Mouse (Mus musculus) heart, adult 2 months (tissue): ENCODE results near the gene Sgsm1. TPM values are rescaled to one million over a fixed set of nuclear protein-coding genes. Genes with fewer than 3 reads are reported as not detected.

Source experiments
- DNase-seq, 2 experiments: peaks; one replicate each; pipeline ENCODE4 v3.0.0; 2021
- H3K27ac ChIP-seq: fragments of 200-600 bp; 2 replicates; pipeline ENCODE4 v1.8.1; 2022
- H3K27me3 ChIP-seq: fragments of 200-500 bp; 2 replicates; pipeline ENCODE4 v1.6.1; 2012; ENCODE audit warnings: mild to moderate bottlenecking, low read length, inconsistent platforms, mixed read lengths; ENCODE audit not compliant: control insufficient read depth, insufficient read depth
- H3K36me3 ChIP-seq: fragments of 200-500 bp; 2 replicates; pipeline ENCODE4 v1.6.1; 2012; ENCODE audit warnings: low read length, inconsistent platforms; ENCODE audit not compliant: control insufficient read depth, insufficient read depth
- H3K4me1 ChIP-seq: fragments of 200-500 bp; 2 replicates; pipeline ENCODE4 v1.6.1; 2011; ENCODE audit warnings: low read length; ENCODE audit not compliant: control insufficient read depth, insufficient read depth
- H3K4me3 ChIP-seq: fragments of 200-600 bp; 2 replicates; pipeline ENCODE4 v1.8.1; 2022
- H3K79me2 ChIP-seq: fragments of 200-500 bp; replicated peaks from 2 replicates; pipeline ENCODE4 v1.6.1; 2012; ENCODE audit warnings: mild to moderate bottlenecking, inconsistent platforms, low read length, moderate library complexity, mixed read lengths; ENCODE audit not compliant: control insufficient read depth, insufficient read depth
- H3K9ac ChIP-seq: fragments of 200-500 bp; 2 replicates; pipeline ENCODE4 v1.6.1; 2012; ENCODE audit warnings: low read depth, mild to moderate bottlenecking, control low read depth, inconsistent platforms, low read length, mixed read lengths
- CTCF ChIP-seq: fragments of 200-600 bp; IDR thresholded peaks from 2 replicates; pipeline ENCODE4 v1.8.1; 2022; ENCODE audit warnings: antibody characterized with exemption, mild to moderate bottlenecking, moderate library complexity
- EP300 ChIP-seq: fragments of 200-500 bp; IDR thresholded peaks from 2 replicates; pipeline ENCODE4 v1.6.1; 2011; ENCODE audit warnings: low read depth, low read length, control low read depth; ENCODE audit not compliant: insufficient read depth
- POLR2A ChIP-seq: fragments of 200-500 bp; IDR thresholded peaks from 2 replicates; pipeline ENCODE4 v1.6.1; 2011; ENCODE audit warnings: mild to moderate bottlenecking, low read depth, low read length, control low read depth; ENCODE audit not compliant: insufficient read depth
- WGBS: fragments of 180-500 bp; shearing (Covaris S2); methylation state at CpG from one replicate; pipeline ENCODE4 v1.1.7; 2018; 5-methylcytosine and 5-hydroxymethylcytosine counted together
- intact Hi-C: fragments of 180-260 bp; cut with DNase I; formaldehyde crosslinking; loops from one replicate; pipeline ENCODE4 v1.15.1; 2025
- polyA plus RNA-seq: library from polyadenylated mRNA; depleted of rRNA; stranded (reverse); fragments of >200 nt; gene quantifications from 2 replicates; pipeline ENCODE4 v1.2.3, GENCODE M21; 2012
- total RNA-seq, 2 experiments: library from RNA; stranded (reverse); gene quantifications; 2 replicates each; pipeline ENCODE4 v1.2.3; 2021

Gene Sgsm1
- total and polyA plus RNA-seq, 3 experiments: 0.43 to 1.2 (median 0.52) TPM

GRCm38 (mm10) chr5:113345781-113346180 lies 35.2 kb upstream of the Sgsm1 start:
- H3K9ac ChIP-seq: no peak overlapping the region
- no peak overlapping the region for H3K4me3 ChIP-seq
- H3K4me1 ChIP-seq: no peaks in the 10 kb centered on the region
- 18% methylated on average over 11 of the region's 11 CpGs for WGBS
- TF ChIP-seq POLR2A (no peak), EP300 (no peak), CTCF (no peak)
- no peak for DNase-seq
- intact Hi-C loops: no loop called here
- no peak overlapping the region for H3K27ac ChIP-seq
- no peaks in the 10 kb centered on the region for H3K36me3 ChIP-seq
- no peaks in the 10 kb centered on the region for H3K79me2 ChIP-seq
- H3K27me3 ChIP-seq: peaks cover 6% of the 10 kb centered on the region

GRCm38 (mm10) chr5:113344635-113345386 lies 34.2 kb upstream of the Sgsm1 start:
- intact Hi-C loops: no loop called here
- TF ChIP-seq CTCF: no peak
- TF ChIP-seq EP300: no peak
- no peak for TF ChIP-seq POLR2A
- Histone ChIP-seq H3K79me2 (no peaks in the 10 kb centered on the region), H3K9ac (no peak overlapping the region), H3K36me3 (no peaks in the 10 kb centered on the region), H3K27ac (no peak overlapping the region), H3K4me3 (no peak overlapping the region), H3K4me1 (no peaks in the 10 kb centered on the region), H3K27me3 (peaks cover 6% of the 10 kb centered on the region)
- DNase-seq: no peak
- WGBS: 29% methylated on average over 16 of the region's 16 CpGs

DNA sequence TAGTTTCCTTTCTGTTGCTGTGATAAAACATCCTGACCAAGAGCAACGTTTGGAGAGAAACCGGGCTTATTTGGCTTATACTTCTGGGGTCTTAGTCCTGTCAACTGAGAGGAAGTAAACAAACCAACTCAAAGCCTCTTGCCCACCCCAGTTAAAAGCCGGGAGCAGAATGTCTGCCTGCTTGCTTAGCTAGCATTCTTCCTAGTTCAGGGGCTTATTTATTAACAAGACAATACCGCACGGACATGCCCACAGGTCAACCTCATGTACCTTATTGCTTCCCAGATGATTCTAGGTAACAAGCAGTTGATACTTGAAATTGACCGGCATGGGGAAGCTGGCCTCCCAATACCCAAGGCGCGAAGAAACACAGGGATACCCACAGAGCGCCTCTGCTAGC lies 25.7 kb upstream of the Sgsm1 start:
- H3K9ac ChIP-seq: no peak overlapping the region
- DNase-seq: no peak
- TF ChIP-seq POLR2A (no peak), CTCF (no peak)
- H3K27me3 ChIP-seq: peaks cover 19% of the 10 kb centered on the region
- H3K36me3 ChIP-seq: no peaks in the 10 kb centered on the region
- H3K4me1 ChIP-seq: no peaks in the 10 kb centered on the region
- intact Hi-C loops: no loop called here
- H3K27ac ChIP-seq: no peak overlapping the region
- H3K4me3 ChIP-seq: no peak overlapping the region
- 29% methylated on average over 9 of the region's 9 CpGs for WGBS
- H3K79me2 ChIP-seq: no peaks in the 10 kb centered on the region

- TF ChIP-seq CTCF (no peak), POLR2A (no peak), EP300 (no peak)
- H3K27me3 ChIP-seq: peaks cover 19% of the 10 kb centered on the region
- DNase-seq: peak; percentile 14 to 27
- no peak overlapping the region for H3K27ac ChIP-seq
- H3K4me3 ChIP-seq: no peak overlapping the region
- H3K4me1 ChIP-seq: no peaks in the 10 kb centered on the region
- no peak overlapping the region for H3K9ac ChIP-seq
- no peaks in the 10 kb centered on the region for H3K79me2 ChIP-seq
- under 1% methylated on average over 17 of the region's 17 CpGs for WGBS
- no peaks in the 10 kb centered on the region for H3K36me3 ChIP-seq
- intact Hi-C loops: no loop called here
Observed at GRCm38 (mm10) chr5:113335732-113336131, 25.1 kb upstream of the Sgsm1 start.

- intact Hi-C loops: no loop called here
- peaks cover 19% of the 10 kb centered on the region for H3K27me3 ChIP-seq
- no peak overlapping the region for H3K9ac ChIP-seq
- no peak overlapping the region for H3K27ac ChIP-seq
- TF ChIP-seq CTCF (no peak), EP300 (no peak), POLR2A (no peak)
- no peak overlapping the region for H3K4me3 ChIP-seq
- H3K36me3 ChIP-seq: no peaks in the 10 kb centered on the region
- H3K79me2 ChIP-seq: no peaks in the 10 kb centered on the region
- WGBS: 12% methylated on average over 34 of the region's 34 CpGs
- no peak for DNase-seq
- H3K4me1 ChIP-seq: no peaks in the 10 kb centered on the region
Observed at GRCm38 (mm10) chr5:113334621-113335530, 24.3 kb upstream of the Sgsm1 start.

DNA sequence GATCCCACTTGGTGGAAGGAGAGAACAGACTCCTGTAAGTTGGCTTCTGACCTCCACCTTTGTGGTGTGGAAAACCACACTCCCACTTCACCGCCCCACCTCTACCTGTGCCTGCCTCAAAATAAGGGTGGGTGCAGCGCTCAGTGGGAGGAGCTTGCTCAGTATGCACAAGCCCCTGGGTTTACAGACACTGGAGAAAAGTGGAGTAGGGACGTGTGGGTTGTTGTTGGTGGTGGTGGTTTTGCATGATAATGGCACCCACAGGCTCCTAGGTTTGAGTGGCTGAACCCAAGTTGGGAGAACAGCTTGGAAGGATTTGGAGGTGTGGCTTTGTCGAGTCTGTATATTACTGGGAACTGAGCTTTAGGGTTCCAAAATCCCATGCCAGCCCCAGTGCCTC lies 22.3 kb upstream of the Sgsm1 start:
- 47% methylated on average over 4 of the region's 4 CpGs for WGBS
- Histone ChIP-seq H3K9ac (no peak overlapping the region), H3K27me3 (peaks cover 19% of the 10 kb centered on the region), H3K36me3 (no peaks in the 10 kb centered on the region), H3K79me2 (no peaks in the 10 kb centered on the region), H3K4me1 (no peaks in the 10 kb centered on the region), H3K27ac (no peak overlapping the region), H3K4me3 (no peak overlapping the region)
- intact Hi-C loops: no loop called here
- DNase-seq: no peak
- TF ChIP-seq CTCF: no peak
